Mouse (Mus musculus) liver, postnatal 0 days (tissue): ENCODE measurements around the gene Tex261.

Source experiments
- CTCF ChIP-seq: sonication (generic); IDR thresholded peaks from 2 replicates; pipeline ENCODE4 v1.5.1; 2016; ENCODE audit warnings: antibody characterized with exemption, low read depth
- EP300 ChIP-seq: IDR thresholded peaks from 2 replicates; pipeline ENCODE4 v1.6.1; 2016; ENCODE audit warnings: antibody characterized with exemption, low read depth, mild to moderate bottlenecking

DNA sequence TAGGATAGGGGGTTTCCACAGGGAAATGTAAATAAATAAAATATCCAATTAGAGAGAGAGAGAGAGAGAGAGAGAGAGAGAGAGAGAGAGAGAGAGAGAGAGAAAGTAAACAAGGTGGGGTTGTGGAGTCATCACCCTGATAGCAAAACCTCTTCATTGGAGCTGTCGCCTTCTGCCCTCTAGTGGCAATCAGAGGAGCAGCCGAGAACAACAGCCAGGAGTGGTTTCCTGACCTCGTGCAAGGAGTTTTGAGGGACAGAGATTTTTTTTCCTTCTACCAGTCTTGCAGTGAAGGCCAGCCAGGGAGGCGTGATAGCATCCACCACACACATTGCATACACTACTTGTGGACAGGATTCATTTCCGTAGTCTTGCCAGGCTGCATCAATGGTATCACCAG, 3.4 kb upstream of the Tex261 start:
- peak; percentile 89 for TF ChIP-seq CTCF
- TF ChIP-seq EP300: no peak
